Mouse (Mus musculus) midbrain, embryonic 14.5 days (tissue): ENCODE measurements at regions not wholly inside any gene's neighbourhood (a gene's known extent, or its start where the extent isn't known, plus 50 kb on each side); places are given as distances from the start of the nearest gene placed in this dataset.
A peak's percentile ranks its signal among the peaks of the same experiment; 100 is the strongest.

Experiments
- ATAC-seq: fragments of 200-750 bp; cut with Nextera tagmentation; 2 replicates; pipeline ENCODE4 v1.8.0; 2017; ENCODE audit warnings: moderate number of reproducible peaks, moderate library complexity; ENCODE audit not compliant: low FRiP score, low TSS enrichment
- DNase-seq: peaks from one replicate; pipeline ENCODE4 v3.0.0-alpha.2; 2015
- H3K27ac ChIP-seq: fragments of 300-500 bp; sonication (generic); replicated peaks from 2 replicates; pipeline ENCODE4 v1.5.1; 2014; ENCODE audit warnings: mild to moderate bottlenecking, low read depth, low read length, moderate library complexity
- H3K27me3 ChIP-seq: fragments of 300-500 bp; sonication (generic); 2 replicates; pipeline ENCODE4 v1.6.1; 2014; ENCODE audit warnings: low read length, control low read depth, mixed read lengths; ENCODE audit not compliant: control insufficient read depth, insufficient read depth
- H3K36me3 ChIP-seq: fragments of 300-500 bp; sonication (generic); 2 replicates; pipeline ENCODE4 v1.6.1; 2014; ENCODE audit warnings: low read length, control low read depth; ENCODE audit not compliant: control insufficient read depth, insufficient read depth
- H3K4me1 ChIP-seq: fragments of 300-500 bp; sonication (generic); 2 replicates; pipeline ENCODE4 v1.6.1; 2014; ENCODE audit warnings: mild to moderate bottlenecking, antibody characterized with exemption, low read length, control low read depth; ENCODE audit not compliant: control insufficient read depth, insufficient read depth
- H3K4me2 ChIP-seq: fragments of 300-500 bp; sonication (generic); 2 replicates; pipeline ENCODE4 v1.6.1; 2014; ENCODE audit warnings: mild to moderate bottlenecking, low read length, moderate library complexity
- H3K4me3 ChIP-seq: fragments of 300-500 bp; sonication (generic); replicated peaks from 2 replicates; pipeline ENCODE4 v1.5.1; 2014; ENCODE audit warnings: low read depth, low read length
- H3K9ac ChIP-seq: fragments of 300-500 bp; sonication (generic); replicated peaks from 2 replicates; pipeline ENCODE4 v1.6.1; 2014; ENCODE audit warnings: mild to moderate bottlenecking, low read length, moderate library complexity
- H3K9me3 ChIP-seq: fragments of 300-500 bp; sonication (generic); 2 replicates; pipeline ENCODE4 v1.6.1; 2016; ENCODE audit warnings: low read length, control low read depth, mixed read lengths; ENCODE audit not compliant: control insufficient read depth
- WGBS: fragments of 180-500 bp; shearing (Covaris S2); extraction: QIAGEN DNeasy Blood & Tissue Kit; methylation state at CpG from one replicate; pipeline ENCODE4 v1.1.7; 2014; 5-methylcytosine and 5-hydroxymethylcytosine counted together

DNA sequence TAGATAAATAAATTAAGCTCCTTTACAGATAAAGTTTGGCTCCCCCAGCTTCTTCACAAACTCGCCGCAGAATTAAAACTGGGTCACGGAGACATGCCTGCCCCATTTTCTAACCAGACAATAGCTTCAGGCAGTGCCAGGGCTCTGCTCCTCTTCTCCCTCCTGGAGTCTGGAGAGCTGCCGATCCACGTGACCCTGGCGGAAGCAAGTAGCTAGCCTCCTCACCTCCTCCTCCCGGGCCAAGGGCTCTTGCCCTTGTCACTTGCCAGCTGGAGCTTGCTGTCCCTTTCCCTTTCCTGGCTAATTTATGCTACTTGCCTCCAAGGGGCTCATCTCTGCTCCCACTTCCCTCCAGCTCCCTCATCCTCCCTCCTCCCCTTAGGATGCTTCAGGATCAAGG is 142.0 kb downstream of the Mis18a start:
- Histone ChIP-seq H3K4me1 (no peaks in the 10 kb centered on the region), H3K4me2 (no peak overlapping the region), H3K4me3 (no peak overlapping the region), H3K27ac (no peak overlapping the region), H3K27me3 (no peaks in the 10 kb centered on the region), H3K36me3 (no peaks in the 10 kb centered on the region), H3K9me3 (0 out of 2 replicates have a peak, but pooled peaks cover 3% of the 10 kb centered on the region), H3K9ac (no peak overlapping the region)
- WGBS: 86% methylated on average over 7 of the region's 7 CpGs
- DNase-seq (no peak), ATAC-seq (no peak)

DNA sequence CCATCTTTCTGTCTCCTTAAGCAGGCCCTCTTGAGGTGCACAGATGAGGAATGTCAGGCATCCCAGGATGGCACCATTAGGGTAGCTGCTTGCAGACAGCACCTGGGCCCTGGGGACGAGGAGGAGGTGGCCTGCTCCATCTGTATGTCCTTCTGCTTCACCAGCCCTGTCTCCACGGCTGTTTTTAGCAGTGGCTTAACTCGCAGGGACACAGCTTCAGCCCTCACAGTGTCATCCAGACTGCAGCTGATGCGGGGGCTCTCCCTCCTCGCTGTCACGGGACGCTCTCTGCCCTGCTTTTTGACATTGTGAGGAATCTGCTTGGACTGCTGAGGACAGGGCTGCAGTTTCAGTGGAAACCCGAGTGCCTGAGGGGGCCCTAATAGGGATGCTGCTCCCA is 146.8 kb downstream of the Mis18a start:
- no peaks in the 10 kb centered on the region for H3K9me3 ChIP-seq
- H3K27ac ChIP-seq: no peak overlapping the region
- no peak overlapping the region for H3K4me3 ChIP-seq
- DNase-seq (no peak), ATAC-seq (no peak)
- H3K36me3 ChIP-seq: no peaks in the 10 kb centered on the region
- no peaks in the 10 kb centered on the region for H3K27me3 ChIP-seq
- H3K4me1 ChIP-seq: no peaks in the 10 kb centered on the region
- no peak overlapping the region for H3K4me2 ChIP-seq
- WGBS: 68% methylated on average over 8 of the region's 8 CpGs
- H3K9ac ChIP-seq: no peak overlapping the region

DNA sequence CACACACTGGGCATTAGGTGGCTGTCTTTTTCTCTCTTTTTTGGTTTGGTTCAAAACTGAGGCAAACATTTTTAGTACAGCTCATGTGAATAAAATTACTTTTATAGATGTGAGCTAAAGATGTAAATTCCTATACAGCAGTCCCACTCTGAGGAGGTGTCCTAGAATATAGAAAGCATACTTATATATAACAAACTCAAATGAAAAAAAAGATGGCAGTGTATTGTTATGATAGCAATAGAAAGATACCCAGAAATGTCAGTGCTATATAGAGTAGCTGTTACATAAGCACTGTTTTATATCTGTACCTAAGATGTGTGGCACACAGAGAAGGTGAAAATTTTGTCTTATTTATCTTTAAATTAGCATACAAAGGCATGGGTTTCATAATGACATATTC is 156.1 kb downstream of the Mis18a start:
- no peak overlapping the region for H3K9ac ChIP-seq
- no peak for DNase-seq
- H3K4me3 ChIP-seq: no peak overlapping the region
- H3K36me3 ChIP-seq: no peaks in the 10 kb centered on the region
- no peaks in the 10 kb centered on the region for H3K4me1 ChIP-seq
- no peak for ATAC-seq
- no peak overlapping the region for H3K4me2 ChIP-seq
- H3K27me3 ChIP-seq: no peaks in the 10 kb centered on the region
- no peak overlapping the region for H3K27ac ChIP-seq
- no peaks in the 10 kb centered on the region for H3K9me3 ChIP-seq

DNA sequence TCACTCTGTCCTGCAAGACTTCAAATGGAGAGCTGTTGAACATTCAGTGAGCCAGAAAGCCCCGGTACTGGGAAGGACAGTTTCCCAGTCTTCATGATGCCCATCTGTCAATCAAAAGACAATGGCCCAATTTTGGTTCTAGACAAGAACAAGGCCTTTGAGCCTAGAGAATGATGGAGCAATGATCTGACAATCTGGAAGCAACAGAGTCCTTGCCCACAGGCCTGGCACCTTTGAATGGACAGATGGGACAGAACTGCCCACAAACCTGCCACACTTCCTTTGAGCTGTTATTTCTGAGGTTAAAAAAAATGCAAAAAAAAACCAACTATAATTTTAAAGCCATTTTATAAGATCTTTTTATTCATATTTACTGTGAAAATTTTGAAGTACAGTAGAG is 157.4 kb downstream of the Mis18a start:
- ATAC-seq: no peak
- WGBS: 93% methylated on average over 1 of the region's 1 CpGs

DNA sequence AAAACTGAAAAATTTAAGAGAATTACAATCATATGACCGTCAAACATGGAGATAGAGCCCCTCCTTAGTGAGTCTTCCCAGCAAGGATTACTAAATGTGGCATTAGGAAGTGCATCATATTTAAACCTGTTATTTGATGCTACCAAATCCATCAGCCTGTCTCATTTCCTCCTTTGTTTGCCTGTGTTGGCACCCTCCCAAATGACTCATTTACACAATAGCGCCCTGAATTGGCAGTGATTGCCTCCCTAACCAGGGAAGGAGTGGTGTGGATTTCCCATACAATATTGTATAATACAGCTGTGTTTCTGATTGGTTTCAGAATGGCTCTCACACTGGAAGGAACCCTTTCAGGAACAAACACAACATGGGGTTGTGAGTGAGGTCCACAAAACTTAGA is 162.0 kb downstream of the Mis18a start:
- peak; percentile 41 for DNase-seq

More for the DNA sequence above, 157.4 kb downstream of the Mis18a start:
- H3K9ac ChIP-seq: no peak overlapping the region
- H3K9me3 ChIP-seq: no peaks in the 10 kb centered on the region
- H3K4me3 ChIP-seq: no peak overlapping the region
- H3K27me3 ChIP-seq: no peaks in the 10 kb centered on the region
- no peaks in the 10 kb centered on the region for H3K4me1 ChIP-seq
- H3K4me2 ChIP-seq: no peak overlapping the region
- no peak for DNase-seq
- H3K36me3 ChIP-seq: no peaks in the 10 kb centered on the region
- H3K27ac ChIP-seq: no peak overlapping the region

DNA sequence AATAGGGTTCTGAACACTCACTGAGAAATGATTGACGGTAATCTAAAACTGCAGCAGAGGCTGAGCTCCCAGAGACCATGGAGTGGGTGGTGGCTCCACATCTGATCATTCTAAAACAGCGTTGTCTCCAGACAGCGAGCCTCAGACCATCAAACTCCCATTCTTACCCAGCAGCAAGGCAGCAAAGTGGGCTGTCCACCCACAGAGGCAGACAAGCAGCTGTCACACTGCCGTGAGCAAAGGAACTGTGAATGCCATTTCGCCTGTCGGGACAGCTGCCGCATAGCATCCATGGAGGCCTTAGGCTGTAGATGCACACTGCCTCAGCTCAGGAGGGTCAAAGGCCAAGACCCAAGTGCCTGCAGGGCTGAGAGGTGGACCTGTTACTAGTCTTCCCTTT is 167.3 kb downstream of the Hunk start:
- H3K36me3 ChIP-seq: no peaks in the 10 kb centered on the region
- H3K4me3 ChIP-seq: no peak overlapping the region
- H3K4me2 ChIP-seq: no peak overlapping the region
- DNase-seq: no peak
- H3K9ac ChIP-seq: no peak overlapping the region
- no peak for ATAC-seq
- H3K27me3 ChIP-seq: no peaks in the 10 kb centered on the region
- 85% methylated on average over 7 of the region's 7 CpGs for WGBS
- no peak overlapping the region for H3K27ac ChIP-seq
- no peaks in the 10 kb centered on the region for H3K4me1 ChIP-seq
- H3K9me3 ChIP-seq: 0 out of 2 replicates have a peak, but pooled peaks cover 4% of the 10 kb centered on the region

More for the DNA sequence above, 162.0 kb downstream of the Mis18a start:
- no peak for ATAC-seq
- WGBS: 79% methylated on average over 2 of the region's 2 CpGs
- Histone ChIP-seq H3K27me3 (no peaks in the 10 kb centered on the region), H3K4me2 (no peak overlapping the region), H3K27ac (no peak overlapping the region), H3K9me3 (no peaks in the 10 kb centered on the region), H3K9ac (no peak overlapping the region), H3K36me3 (no peaks in the 10 kb centered on the region), H3K4me3 (no peak overlapping the region), H3K4me1 (no peaks in the 10 kb centered on the region)

DNA sequence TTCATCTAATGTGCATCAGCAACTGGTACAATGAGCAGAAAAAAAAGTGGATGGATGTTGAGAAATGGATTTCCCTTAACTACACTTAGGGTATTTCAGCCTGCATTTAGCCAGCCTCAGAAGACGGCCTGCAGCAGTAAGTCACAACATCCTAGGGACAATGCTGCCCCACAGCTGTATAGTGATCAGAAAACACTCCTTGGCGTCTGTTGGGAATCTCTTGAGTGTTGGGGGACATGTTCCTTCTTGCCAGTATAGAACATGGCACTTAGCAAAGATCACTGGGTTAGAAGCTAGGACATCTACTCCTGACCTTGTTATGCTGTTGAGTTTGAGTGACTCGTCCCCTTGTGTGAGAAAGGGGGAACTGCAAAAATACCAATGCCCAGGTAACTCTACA is 165.2 kb downstream of the Hunk start:
- Histone ChIP-seq H3K27ac (no peak overlapping the region), H3K36me3 (no peaks in the 10 kb centered on the region), H3K4me1 (no peaks in the 10 kb centered on the region), H3K9ac (no peak overlapping the region), H3K4me3 (no peak overlapping the region), H3K27me3 (no peaks in the 10 kb centered on the region), H3K9me3 (0 out of 2 replicates have a peak, but pooled peaks cover 4% of the 10 kb centered on the region), H3K4me2 (no peak overlapping the region)
- WGBS: 88% methylated on average over 3 of the region's 3 CpGs
- DNase-seq (no peak), ATAC-seq (no peak)

DNA sequence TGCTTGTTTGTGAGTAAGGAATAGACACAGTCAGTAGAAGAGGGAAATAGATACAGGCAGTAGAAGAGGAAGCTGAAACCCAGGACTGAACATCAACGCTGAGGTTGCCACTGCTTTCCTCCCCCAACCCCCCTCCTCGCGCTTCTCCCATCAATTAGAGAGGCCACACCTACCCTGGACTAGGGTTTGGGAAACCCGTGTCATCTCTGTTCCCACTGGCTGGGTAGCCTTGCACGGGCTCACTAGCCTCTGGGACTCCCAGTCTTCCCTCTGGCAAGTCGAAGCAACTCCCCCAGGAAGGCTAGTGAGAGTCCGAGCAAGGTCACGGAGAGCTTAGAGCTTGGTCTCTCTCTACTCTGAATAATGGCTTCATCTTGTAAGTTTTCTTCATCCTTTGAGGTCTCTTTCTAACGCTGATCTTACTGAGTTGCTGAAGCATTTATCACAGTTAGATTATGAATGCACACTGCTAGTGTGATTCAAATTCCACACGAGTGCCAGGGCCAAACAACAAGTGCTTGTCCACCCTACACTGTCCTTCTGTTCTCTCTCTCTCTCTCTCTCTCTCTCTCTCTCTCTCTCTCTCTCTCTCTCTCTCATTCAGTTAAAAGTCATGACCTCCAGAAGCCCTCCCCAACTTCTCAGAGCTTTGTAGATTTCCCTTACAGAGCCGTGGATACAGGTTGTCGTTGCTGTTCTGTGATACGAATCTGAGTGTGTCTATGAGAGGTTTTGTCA is 164.4 kb downstream of the Hunk start:
- 0 out of 2 replicates have a peak, but pooled peaks cover 4% of the 10 kb centered on the region for H3K9me3 ChIP-seq
- H3K4me3 ChIP-seq: no peak overlapping the region
- ATAC-seq (no peak), DNase-seq (no peak)
- no peak overlapping the region for H3K4me2 ChIP-seq
- H3K27ac ChIP-seq: no peak overlapping the region
- H3K9ac ChIP-seq: no peak overlapping the region
- no peaks in the 10 kb centered on the region for H3K36me3 ChIP-seq
- no peaks in the 10 kb centered on the region for H3K27me3 ChIP-seq
- 75% methylated on average over 13 of the region's 13 CpGs for WGBS
- no peaks in the 10 kb centered on the region for H3K4me1 ChIP-seq
